Mouse (Mus musculus) C2C12 (cell line): ENCODE data around the gene Tnfaip2.

ENCODE experiments used
- CEBPB ChIP-seq: IDR thresholded peaks from one replicate; pipeline ENCODE4 v1.6.1; 2011; ENCODE audit warnings: low read depth, mild to moderate bottlenecking, control low read depth, moderate library complexity
- CTCF ChIP-seq: IDR thresholded peaks from one replicate; pipeline ENCODE4 v1.5.1; 2011; ENCODE audit not compliant: control insufficient read depth, insufficient read depth, insufficient read length
- MAX ChIP-seq: IDR thresholded peaks from one replicate; pipeline ENCODE4 v1.6.1; 2011; ENCODE audit warnings: mild to moderate bottlenecking, control low read depth
- MYOG ChIP-seq: IDR thresholded peaks from one replicate; pipeline ENCODE4 v1.6.1; 2011; ENCODE audit not compliant: control insufficient read depth, insufficient read length; ENCODE audit errors: extremely low read depth
- USF1 ChIP-seq: IDR thresholded peaks from one replicate; pipeline ENCODE4 v1.6.1; 2011; ENCODE audit warnings: low read depth, mild to moderate bottlenecking, control low read depth, moderate library complexity

- TF ChIP-seq CTCF, result peak; percentile 99
- no peak for TF ChIP-seq MAX
- TF ChIP-seq USF1, result no peak
- TF ChIP-seq MYOG, result no peak
- no peak for TF ChIP-seq CEBPB
These were observed 29.0 kb upstream of the Tnfaip2 start for GRCm38 (mm10) chr12:111413300-111413699.
